Mouse (Mus musculus) liver, embryonic 16.5 days (tissue): ENCODE results near the gene Pgap3. TPM values are rescaled to one million over a fixed set of nuclear protein-coding genes. Genes with fewer than 3 reads are reported as not detected.

Source experiments
- ATAC-seq: fragments of 200-750 bp; cut with Nextera tagmentation; 2 replicates; pipeline ENCODE4 v1.8.0; 2017; ENCODE audit warnings: low read depth, mild to moderate bottlenecking, moderate number of reproducible peaks, moderate library complexity
- H3K27ac ChIP-seq: fragments of 300-500 bp; sonication (generic); 2 replicates; pipeline ENCODE4 v1.5.1; 2014; ENCODE audit warnings: mild to moderate bottlenecking, low read length
- H3K27me3 ChIP-seq: fragments of 300-500 bp; sonication (generic); 2 replicates; pipeline ENCODE4 v1.6.1; 2014; ENCODE audit warnings: low read depth, low read length, mixed read lengths; ENCODE audit not compliant: control insufficient read depth, insufficient read depth
- H3K36me3 ChIP-seq: fragments of 300-500 bp; sonication (generic); 2 replicates; pipeline ENCODE4 v1.6.1; 2014; ENCODE audit warnings: mild to moderate bottlenecking; ENCODE audit not compliant: control insufficient read depth, insufficient read depth
- H3K4me1 ChIP-seq: fragments of 300-500 bp; sonication (generic); 2 replicates; pipeline ENCODE4 v1.6.1; 2014; ENCODE audit warnings: low read depth, low read length, mixed read lengths; ENCODE audit not compliant: control insufficient read depth
- H3K4me2 ChIP-seq: fragments of 300-500 bp; sonication (generic); 2 replicates; pipeline ENCODE4 v1.6.1; 2014; ENCODE audit warnings: low read depth, low read length, mixed read lengths
- H3K4me3 ChIP-seq: fragments of 300-500 bp; sonication (generic); 2 replicates; pipeline ENCODE4 v1.5.1; 2014; ENCODE audit warnings: low read depth, mild to moderate bottlenecking, low read length
- H3K9ac ChIP-seq: fragments of 300-500 bp; sonication (generic); 2 replicates; pipeline ENCODE4 v1.6.1; 2014; ENCODE audit warnings: low read depth, low read length
- H3K9me3 ChIP-seq: fragments of 300-500 bp; sonication (generic); replicated peaks from 2 replicates; pipeline ENCODE4 v1.6.1; 2016; ENCODE audit warnings: low read length; ENCODE audit not compliant: control insufficient read depth
- WGBS: fragments of 180-500 bp; shearing (Covaris S2); extraction: QIAGEN DNeasy Blood & Tissue Kit; methylation state at CpG from one replicate; pipeline ENCODE4 v1.1.7; 2014; ENCODE audit not compliant: insufficient replicate concordance; 5-methylcytosine and 5-hydroxymethylcytosine counted together
- polyA plus RNA-seq: library from polyadenylated mRNA; unstranded; fragments of >200 nt; fragmentation: Nextera tagmentation; extraction: Ambion mirVana; gene quantifications from 2 replicates; pipeline ENCODE4 v1.2.1, GENCODE M21; 2015

Pgap3 gene
- polyA plus RNA-seq, 1 experiment from 2014 or later = 3.4 TPM

DNA sequence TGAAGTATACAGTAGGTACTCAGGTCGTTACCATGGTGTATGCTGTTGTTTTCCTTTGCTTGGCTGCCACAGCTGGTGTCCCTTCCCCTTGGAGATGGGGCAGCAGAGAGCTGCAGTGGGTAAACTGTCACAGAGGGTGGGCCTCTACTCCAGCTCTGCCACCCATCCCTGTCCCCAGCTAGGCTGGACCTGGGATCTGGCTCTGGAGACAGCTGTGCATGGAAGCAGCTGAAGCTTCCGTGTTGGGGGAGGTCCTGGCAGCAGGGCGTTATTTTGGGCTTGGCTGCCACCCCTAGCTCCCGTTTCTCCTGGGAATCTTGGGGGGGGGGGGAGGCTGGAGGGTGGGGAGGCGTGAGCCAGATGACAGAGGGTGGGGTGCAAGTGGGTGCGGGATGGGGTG, 18.0 kb upstream of the Pgap3 start:
- H3K9ac ChIP-seq = no peak overlapping the region
- H3K27ac ChIP-seq = no peak overlapping the region
- H3K4me1 ChIP-seq = no peaks in the 10 kb centered on the region
- H3K27me3 ChIP-seq = peaks cover 16% of the 10 kb centered on the region
- no peak overlapping the region for H3K4me2 ChIP-seq
- no peak overlapping the region for H3K4me3 ChIP-seq
- H3K9me3 ChIP-seq = no peaks in the 10 kb centered on the region
- 44% methylated on average over 6 of the region's 6 CpGs for WGBS
- no peak for ATAC-seq
- no peaks in the 10 kb centered on the region for H3K36me3 ChIP-seq

DNA sequence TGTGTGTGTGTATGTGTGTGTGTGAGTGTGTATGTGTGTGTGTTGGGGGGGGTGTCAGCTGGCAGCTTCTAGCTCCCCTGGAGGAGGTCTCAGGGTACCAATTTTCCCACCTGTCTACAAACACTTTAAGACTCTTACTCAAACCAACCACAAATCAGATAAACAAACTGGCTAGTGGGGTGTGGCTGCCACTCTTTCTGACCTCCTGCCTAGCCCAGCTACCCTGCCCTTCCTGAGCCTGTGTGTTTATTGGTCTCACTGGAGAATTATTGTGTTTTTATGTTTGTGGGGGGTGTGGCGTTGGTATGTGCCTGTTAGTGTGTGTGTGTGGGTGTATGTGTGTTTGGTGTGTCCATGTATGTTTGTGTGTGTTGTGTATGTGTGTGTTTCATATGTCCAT, 16.8 kb upstream of the Pgap3 start:
- no peaks in the 10 kb centered on the region; the same call in 1 of the 2 replicates for H3K4me1 ChIP-seq
- H3K27me3 ChIP-seq = peaks cover 28% of the 10 kb centered on the region
- no peaks in the 10 kb centered on the region for H3K36me3 ChIP-seq
- no peaks in the 10 kb centered on the region for H3K9me3 ChIP-seq
- H3K27ac ChIP-seq = no peak overlapping the region
- H3K9ac ChIP-seq = no peak overlapping the region
- no peak overlapping the region for H3K4me2 ChIP-seq
- no peak for ATAC-seq
- 42% methylated on average over 1 of the region's 1 CpGs for WGBS
- H3K4me3 ChIP-seq = no peak overlapping the region

DNA sequence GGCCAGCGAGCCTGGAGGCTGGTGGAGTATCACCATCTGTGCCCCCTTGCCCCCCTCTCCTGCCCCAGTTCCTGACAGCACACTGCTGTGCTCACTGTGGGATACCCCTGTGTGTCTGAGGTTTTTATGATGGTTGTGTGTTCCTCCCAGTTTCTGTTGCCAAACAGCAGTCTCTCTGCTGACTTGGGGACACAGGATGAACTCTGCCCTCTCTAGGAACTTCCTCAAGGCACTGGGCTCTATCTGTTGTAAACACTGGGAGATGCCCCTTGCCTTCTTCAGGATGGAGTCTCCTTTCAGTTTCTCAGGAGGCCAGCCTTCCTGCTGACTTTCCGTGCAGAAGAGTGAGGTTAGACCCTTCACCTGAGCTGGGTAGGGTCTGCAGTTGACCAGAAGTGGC, 13.9 kb upstream of the Pgap3 start:
- Histone ChIP-seq H3K4me2 (no peak overlapping the region), H3K27me3 (peaks cover 50% of the 10 kb centered on the region), H3K9me3 (no peaks in the 10 kb centered on the region), H3K9ac (no peak overlapping the region), H3K27ac (no peak overlapping the region), H3K4me1 (no peaks in the 10 kb centered on the region; the same call in 1 of the 2 replicates), H3K36me3 (no peaks in the 10 kb centered on the region), H3K4me3 (no peak overlapping the region)
- ATAC-seq = no peak
- WGBS = 38% methylated on average over 2 of the region's 2 CpGs

DNA sequence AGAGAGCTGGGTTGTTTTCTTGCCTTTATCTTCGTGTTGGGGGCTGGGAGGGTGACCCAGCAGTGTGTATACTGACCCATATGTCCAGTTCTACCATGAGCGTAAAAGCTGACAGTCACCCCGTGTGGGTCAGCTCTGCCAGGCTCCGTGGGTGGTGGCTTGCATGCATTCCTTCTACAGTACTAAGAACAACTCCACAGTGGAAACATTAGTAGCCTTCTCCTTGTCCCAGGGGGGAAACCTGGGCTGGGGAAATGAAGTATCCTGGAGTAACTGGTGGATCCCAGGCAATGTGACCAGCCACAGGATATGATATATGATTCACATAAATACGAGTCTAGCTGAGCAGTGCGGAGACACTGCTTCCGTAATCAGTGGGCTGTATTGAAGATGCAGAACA, 13.4 kb upstream of the Pgap3 start:
- no peaks in the 10 kb centered on the region; the same call in 1 of the 2 replicates for H3K4me1 ChIP-seq

DNA sequence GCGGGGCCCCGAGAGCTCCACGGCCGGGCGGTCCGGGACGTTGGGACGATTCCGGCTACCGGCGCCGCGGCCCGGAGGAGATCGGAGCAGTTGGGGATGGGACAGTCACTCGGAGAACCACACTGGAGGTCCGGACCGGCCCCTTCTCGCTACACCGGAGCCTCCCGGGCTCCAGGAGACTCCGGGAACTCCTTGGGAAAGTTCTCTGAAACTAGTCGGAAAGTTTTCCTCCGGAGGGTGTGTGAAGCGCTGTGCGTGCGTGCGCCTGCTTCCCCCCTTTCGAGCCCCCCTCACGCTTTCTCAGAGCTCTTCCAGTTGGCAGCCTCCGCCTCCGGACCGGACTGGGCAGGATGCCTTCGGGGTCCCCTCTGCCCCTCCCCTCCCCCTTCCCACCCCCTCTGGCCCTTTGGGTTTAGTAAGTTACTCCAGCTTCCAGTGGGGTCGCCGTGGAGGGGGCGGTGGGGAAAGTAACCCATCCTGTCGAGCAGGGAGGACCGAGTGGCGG, 12.6 kb upstream of the Pgap3 start:
- under 1% methylated on average over 40 of the region's 40 CpGs for WGBS
- ATAC-seq = no peak
- H3K4me2 ChIP-seq = peak overlapping the region; percentile 53
- H3K36me3 ChIP-seq = no peaks in the 10 kb centered on the region
- H3K9me3 ChIP-seq = no peaks in the 10 kb centered on the region
- peaks cover 50% of the 10 kb centered on the region for H3K27me3 ChIP-seq
- peak overlapping the region; percentile 55 for H3K4me3 ChIP-seq
- H3K27ac ChIP-seq = 0 out of 2 replicates have a peak overlapping the region, but pooled peaks have one; percentile 1
- H3K9ac ChIP-seq = no peak overlapping the region
- H3K4me1 ChIP-seq = no peaks in the 10 kb centered on the region; the same call in 1 of the 2 replicates

More for the DNA sequence above, 13.4 kb upstream of the Pgap3 start:
- 27% methylated on average over 7 of the region's 7 CpGs for WGBS
- Histone ChIP-seq H3K27ac (no peak overlapping the region), H3K9me3 (no peaks in the 10 kb centered on the region), H3K36me3 (no peaks in the 10 kb centered on the region), H3K9ac (no peak overlapping the region), H3K4me2 (no peak overlapping the region), H3K4me3 (no peak overlapping the region), H3K27me3 (peaks cover 50% of the 10 kb centered on the region)
- ATAC-seq = no peak

DNA sequence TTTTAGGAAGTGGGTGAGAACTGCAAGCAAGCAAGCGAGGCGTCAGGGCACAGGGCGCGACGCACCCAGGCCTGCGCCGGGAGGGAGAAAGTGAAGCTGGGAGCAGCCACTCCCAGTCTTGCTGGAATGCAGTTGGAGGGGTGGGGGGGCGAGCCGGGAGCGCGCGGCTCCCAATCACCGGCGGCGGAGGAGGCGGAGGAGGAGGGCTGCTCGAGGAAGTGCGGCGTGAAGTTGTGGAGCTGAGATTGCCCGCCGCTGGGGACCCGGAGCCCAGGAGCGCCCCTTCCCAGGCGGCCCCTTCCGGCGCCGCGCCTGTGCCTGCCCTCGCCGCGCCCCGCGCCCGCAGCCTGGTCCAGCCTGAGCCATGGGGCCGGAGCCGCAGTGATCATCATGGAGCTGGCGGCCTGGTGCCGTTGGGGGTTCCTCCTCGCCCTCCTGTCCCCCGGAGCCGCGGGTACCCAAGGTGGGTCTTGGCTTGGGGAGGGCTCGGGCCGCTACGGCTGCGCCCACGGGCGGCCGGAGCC, 12.0 kb upstream of the Pgap3 start, which contains the start of gene Erbb2:
Gene Erbb2, plus strand, starts transcription at position 198 of the 524 bp plus-strand sequence.
- H3K4me3 ChIP-seq = peak within 1 kb of the TSS; percentile 55
- no peaks in the 10 kb centered on the region; the same call in 1 of the 2 replicates for H3K4me1 ChIP-seq
- H3K4me2 ChIP-seq = peak within 1 kb of the TSS; percentile 53
- peak; percentile 66 for ATAC-seq
- H3K36me3 ChIP-seq = no peaks in the 10 kb centered on the region
- H3K27me3 ChIP-seq = peaks cover 50% of the 10 kb centered on the region
- H3K27ac ChIP-seq = 0 out of 2 replicates have a peak within 1 kb of the TSS, but pooled peaks have one; percentile 1
- H3K9ac ChIP-seq = 0 out of 2 replicates have a peak within 1 kb of the TSS, but pooled peaks have one; percentile 22
- WGBS = 0% methylated on average over 47 of the region's 49 CpGs
- H3K9me3 ChIP-seq = no peaks in the 10 kb centered on the region

DNA sequence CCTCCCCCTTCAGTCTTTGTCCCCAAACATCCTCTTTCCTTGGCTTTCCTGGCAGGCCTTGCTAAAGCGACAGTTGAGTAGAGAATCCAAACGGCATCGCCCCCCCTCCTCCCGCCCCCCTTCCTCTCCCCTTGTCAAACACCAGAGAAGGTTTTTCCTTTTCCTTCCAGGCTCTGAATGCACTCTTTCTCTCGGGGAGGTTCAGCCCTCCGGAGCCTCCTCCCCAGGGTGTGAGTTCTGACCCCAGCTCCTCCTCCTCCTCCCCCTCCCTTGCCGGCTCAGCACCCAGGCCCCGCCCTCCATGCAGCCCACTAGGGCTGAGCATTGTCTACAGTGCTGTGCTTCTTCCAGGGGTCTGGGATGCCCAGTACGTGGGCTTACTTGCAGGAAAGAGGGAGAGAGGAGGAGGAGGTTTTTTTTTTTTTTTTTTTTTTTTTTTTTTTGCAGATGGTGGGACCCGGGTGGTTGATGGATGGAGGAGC, 9.1 kb upstream of the Pgap3 start:
- no peak for ATAC-seq
- Histone ChIP-seq H3K27me3 (peaks cover 45% of the 10 kb centered on the region), H3K36me3 (no peaks in the 10 kb centered on the region), H3K4me2 (no peak overlapping the region), H3K4me1 (no peaks in the 10 kb centered on the region; the same call in 1 of the 2 replicates), H3K9ac (no peak overlapping the region), H3K27ac (no peak overlapping the region), H3K4me3 (no peak overlapping the region), H3K9me3 (no peaks in the 10 kb centered on the region)
- 4% methylated on average over 9 of the region's 10 CpGs for WGBS

DNA sequence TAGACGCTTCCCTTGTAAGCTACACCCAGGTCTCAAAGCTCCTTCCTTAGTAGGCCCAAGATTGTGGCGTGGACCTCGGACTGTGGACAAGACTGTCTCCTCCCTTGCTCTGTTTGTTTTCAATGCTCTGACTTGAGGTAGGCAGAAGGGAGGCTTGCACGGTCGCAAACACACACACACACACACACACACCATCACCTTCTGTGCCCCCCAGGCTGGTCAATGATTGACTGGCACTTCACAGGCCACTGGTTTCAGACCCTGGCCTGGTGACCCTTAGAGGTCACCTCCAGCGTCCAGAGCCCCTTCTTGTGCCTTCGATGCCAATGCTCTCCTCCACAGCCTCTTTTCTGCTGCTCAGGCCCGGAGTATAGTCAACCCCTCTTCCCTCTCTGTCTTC, 8.6 kb upstream of the Pgap3 start:
- whole genome bisulfite sequencing = 44% methylated on average over 8 of the region's 8 CpGs
- Histone ChIP-seq H3K9ac (no peak overlapping the region), H3K9me3 (no peaks in the 10 kb centered on the region), H3K36me3 (no peaks in the 10 kb centered on the region), H3K27ac (no peak overlapping the region), H3K4me3 (no peak overlapping the region), H3K4me2 (no peak overlapping the region), H3K27me3 (peaks cover 40% of the 10 kb centered on the region), H3K4me1 (no peaks in the 10 kb centered on the region; the same call in 1 of the 2 replicates)
- no peak for ATAC-seq

DNA sequence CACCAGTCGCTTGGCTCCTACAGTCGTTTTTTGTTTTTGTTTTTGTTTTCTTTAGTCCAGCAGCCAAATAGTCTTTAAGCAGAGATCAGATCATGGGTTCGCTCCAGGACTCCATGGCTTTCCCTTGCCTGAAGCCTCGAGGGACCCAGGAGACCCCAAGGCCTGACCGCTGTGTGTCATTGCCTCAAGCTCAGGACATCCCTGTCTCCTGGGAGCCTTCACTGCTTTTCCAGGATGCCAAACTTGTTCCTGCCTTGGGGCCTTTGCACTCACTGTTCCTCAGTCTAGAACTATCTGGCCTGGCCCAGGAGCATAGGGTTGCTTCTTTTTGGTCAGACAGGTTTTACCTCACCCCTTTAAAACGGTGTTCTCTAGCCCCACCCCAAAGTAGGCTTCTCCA, 6.3 kb upstream of the Pgap3 start:
- Histone ChIP-seq H3K27ac (no peak overlapping the region), H3K27me3 (peaks cover 18% of the 10 kb centered on the region), H3K36me3 (no peaks in the 10 kb centered on the region), H3K9me3 (no peaks in the 10 kb centered on the region), H3K4me3 (no peak overlapping the region), H3K4me2 (no peak overlapping the region), H3K4me1 (no peaks in the 10 kb centered on the region), H3K9ac (no peak overlapping the region)
- ATAC-seq = no peak
- WGBS = 63% methylated on average over 6 of the region's 6 CpGs
